Mouse (Mus musculus): Measurements from ENCODE around the gene Ptpa.

DNA sequence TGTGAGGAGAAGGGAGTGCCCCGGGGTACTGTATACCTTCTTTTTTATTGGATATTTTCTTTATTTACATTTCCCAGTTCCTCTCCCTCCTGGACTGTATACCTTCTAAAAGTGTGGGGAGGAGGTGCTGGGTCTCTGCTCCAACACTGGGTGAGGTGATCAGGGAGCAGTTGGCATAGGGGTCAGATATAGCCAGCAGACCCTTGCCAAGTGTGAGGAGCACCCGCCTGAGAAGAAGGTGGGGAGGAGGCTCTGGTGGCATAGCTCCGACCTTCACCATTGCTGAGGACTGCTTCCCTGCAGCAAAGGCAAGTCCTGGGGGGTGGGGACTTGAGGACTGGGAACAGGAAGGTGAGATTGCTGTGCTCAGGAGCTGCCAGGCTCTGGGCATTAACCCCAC lies 35.7 kb downstream of the Ptpa start:
- TF ChIP-seq POLR2A (IDR thresholded peaks at IDR 0.05; ENCODE audit: insufficient read depth, low read depth, low read length), result no peak
- no peak for TF ChIP-seq EP300 (IDR thresholded peaks at IDR 0.05; ENCODE audit: insufficient read depth, low read depth, low read length)

Measured in heart, adult 2 months (tissue).